Comparison of ENCODE assay signal across 9 mouse cellular contexts in genomic region chr10:30838188-30838587, GRCm38 (mm10). TPM values are rescaled to one million over a fixed set of nuclear protein-coding genes. Genes with fewer than 3 reads are reported as not detected.
DNase-seq lines count a peak whose midpoint lies in the region; ATAC-seq and TF ChIP-seq lines count a peak whose summit lies in the region.
"Had no signal": no experiment of that assay in that cellular context is flagged by ENCODE, and none has a peak within 500 bp of the region (broad histone marks: within the 10 kb centered on the region; RNA-seq: fewer than 3 reads in every experiment).

No protein-coding gene starts in this region.

- H3K27ac ChIP-seq in kidney, postnatal 0 days, result no peak overlapping the region
- H3K27ac ChIP-seq in kidney, embryonic 14.5 days (ENCODE audit: low read depth, low read length), result no peak overlapping the region

- no peak for ATAC-seq in kidney, postnatal 0 days (replicated peaks; ENCODE audit: low FRiP score, low read depth)
- ATAC-seq in kidney, embryonic 14.5 days (ENCODE audit: low FRiP score, low TSS enrichment), result no peak
- ATAC-seq in cerebellum, adult (ENCODE audit: insufficient number of reproducible peaks, low FRiP score, low TSS enrichment), result no peak

- H3K27me3 ChIP-seq in kidney, postnatal 0 days (ENCODE audit: insufficient read depth, low read length), result no peaks in the 10 kb centered on the region
- H3K27me3 ChIP-seq in kidney, embryonic 14.5 days (ENCODE audit: control insufficient read depth, insufficient read depth, low read length), result no peaks in the 10 kb centered on the region

- 2% methylated on average over 1 of the region's 1 CpGs for WGBS in kidney, postnatal 0 days
- 14% methylated on average over 1 of the region's 1 CpGs for WGBS in kidney, embryonic 14.5 days

- no peak overlapping the region for H3K9ac ChIP-seq in kidney, postnatal 0 days (ENCODE audit: low read depth, low read length)
- no peak overlapping the region for H3K9ac ChIP-seq in kidney, embryonic 14.5 days (ENCODE audit: low read depth, low read length)

- H3K4me2 ChIP-seq in kidney, postnatal 0 days (ENCODE audit: low read length), result no peak overlapping the region
- H3K4me2 ChIP-seq in kidney, embryonic 14.5 days (replicated peaks; ENCODE audit: low read depth, low read length), result no peak overlapping the region

- H3K4me1 ChIP-seq in kidney, postnatal 0 days (replicated peaks; ENCODE audit: insufficient read depth, low read length), result no peaks in the 10 kb centered on the region
- no peaks in the 10 kb centered on the region for H3K4me1 ChIP-seq in kidney, embryonic 14.5 days (ENCODE audit: control insufficient read depth, insufficient read depth, low read length)

- peak; percentile 15 for DNase-seq in adrenal gland, postnatal 14 days
- DNase-seq in adrenal gland, adult 8-10 months, result no peak
- DNase-seq in kidney, postnatal 0 days (ENCODE audit: low spot score), result peak; percentile 79
- peak; percentile 50 for DNase-seq in 416B (ENCODE audit: low read depth)
- DNase-seq in embryo, embryonic 11 days, result peak; percentile 47
- DNase-seq in frontal cortex, postnatal 36 days (ENCODE audit: low spot score in 2 of 2), result no peak
- DNase-seq: layer of hippocampus, postnatal 36 days had no signal

- H3K36me3 ChIP-seq in kidney, postnatal 0 days (ENCODE audit: insufficient read depth, low read length), result no peaks in the 10 kb centered on the region
- peaks cover 4% of the 10 kb centered on the region; the same call in 1 of the 2 replicates for H3K36me3 ChIP-seq in kidney, embryonic 14.5 days (ENCODE audit: control insufficient read depth, insufficient read depth, low read length)

- TF ChIP-seq CTCF in kidney, postnatal 0 days (IDR thresholded peaks at IDR 0.05; ENCODE audit: low read depth), result peak; percentile 73

- H3K9me3 ChIP-seq in kidney, postnatal 0 days (replicated peaks; ENCODE audit: low read length), result no peaks in the 10 kb centered on the region
- no peaks in the 10 kb centered on the region for H3K9me3 ChIP-seq in kidney, embryonic 14.5 days (ENCODE audit: control insufficient read depth, low read length)

- no peak overlapping the region for H3K4me3 ChIP-seq in kidney, postnatal 0 days (replicated peaks; ENCODE audit: low read depth, low read length)
- H3K4me3 ChIP-seq in kidney, embryonic 14.5 days (ENCODE audit: low read length), result no peak overlapping the region

RNA-seq across cellular contexts. Expression of gene Hey2, which starts 4.4 kb away (rescaled TPM):
- 1.7 and 3.0 TPM in 2 replicates for total RNA-seq in adrenal gland, postnatal 14 days (2021)
- total RNA-seq in adrenal gland, adult 8-10 months (2022), result 1 to 10 TPM; 1.5 to 2.1 (median 1.8) TPM
- polyA plus RNA-seq in kidney, postnatal 0 days (2015; fragmentation: Nextera tagmentation; extraction: Ambion mirVana), result 3.4 and 3.5 TPM in 2 replicates
- 4.3 and 7.0 TPM in 2 replicates for polyA plus RNA-seq in kidney, embryonic 14.5 days (2014; fragmentation: Nextera tagmentation; extraction: Ambion mirVana)

RNA-seq across cellular contexts. Expression of gene Ncoa7, which starts 35.1 kb away (rescaled TPM):
- 35.2 and 38.4 TPM in 2 replicates for total RNA-seq in adrenal gland, postnatal 14 days (2021)
- 10 to 100 TPM; 29.2 to 46.0 (median 37.0) TPM for total RNA-seq in adrenal gland, adult 8-10 months (2022)
- 19.6 and 21.9 TPM in 2 replicates for polyA plus RNA-seq in kidney, postnatal 0 days (2015; fragmentation: Nextera tagmentation; extraction: Ambion mirVana)
- 16.8 and 19.1 TPM in 2 replicates for polyA plus RNA-seq in kidney, embryonic 14.5 days (2014; fragmentation: Nextera tagmentation; extraction: Ambion mirVana)

Comparison
In these comparisons a context has a peak if more than half of its experiments do, and no peak if none do; other contexts are left out.
1. DNase-seq: peak in adrenal gland, postnatal 14 days (single experiment), kidney, postnatal 0 days (single experiment), 416B (single experiment) and embryo, embryonic 11 days (single experiment); none in adrenal gland, adult 8-10 months (single experiment) and frontal cortex, postnatal 36 days (0 of 2).